Mouse (Mus musculus) cerebellum, adult 18-20 months (tissue): ENCODE measurements at regions not wholly inside any gene's neighbourhood (a gene's known extent, or its start where the extent isn't known, plus 50 kb on each side); places are given as distances from the start of the nearest gene placed in this dataset.

Source experiments
- DNase-seq, 2 experiments: peaks; one replicate each; pipeline ENCODE4 v3.0.0; 2021

GRCm38 (mm10) chr12:46138646-46139045, 680.1 kb downstream of the Nova1 start:
- DNase-seq = no peak

GRCm38 (mm10) chr12:46125867-46126266, 692.9 kb downstream of the Nova1 start:
- no peak for DNase-seq

GRCm38 (mm10) chr12:46111352-46111751, 707.4 kb downstream of the Nova1 start:
- no peak for DNase-seq

GRCm38 (mm10) chr12:46083356-46083755, 735.4 kb downstream of the Nova1 start:
- DNase-seq = no peak

- DNase-seq = no peak
These were observed 742.9 kb downstream of the Nova1 start for GRCm38 (mm10) chr12:46075789-46076217.

GRCm38 (mm10) chr12:46075355-46075754, 743.4 kb downstream of the Nova1 start:
- no peak for DNase-seq

DNA sequence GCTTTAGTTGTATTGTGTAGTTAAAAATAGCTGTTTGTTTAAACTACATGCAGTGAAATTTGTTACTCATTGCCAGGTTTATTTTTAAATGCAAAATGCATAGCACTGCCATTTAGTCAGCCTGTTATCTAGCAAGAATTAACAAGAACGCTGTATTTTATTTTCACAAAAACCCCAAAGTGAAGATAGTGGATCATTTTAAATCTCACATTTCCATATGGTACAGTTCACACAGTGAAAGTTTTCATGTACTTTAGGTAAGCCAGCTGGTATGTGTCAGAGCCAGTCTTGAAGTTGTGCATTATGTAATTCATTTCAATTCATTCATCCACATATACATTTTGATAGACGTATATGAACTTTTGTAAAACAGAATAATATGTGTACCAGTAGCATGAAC, 751.8 kb downstream of the Nova1 start:
- no peak for DNase-seq

DNA sequence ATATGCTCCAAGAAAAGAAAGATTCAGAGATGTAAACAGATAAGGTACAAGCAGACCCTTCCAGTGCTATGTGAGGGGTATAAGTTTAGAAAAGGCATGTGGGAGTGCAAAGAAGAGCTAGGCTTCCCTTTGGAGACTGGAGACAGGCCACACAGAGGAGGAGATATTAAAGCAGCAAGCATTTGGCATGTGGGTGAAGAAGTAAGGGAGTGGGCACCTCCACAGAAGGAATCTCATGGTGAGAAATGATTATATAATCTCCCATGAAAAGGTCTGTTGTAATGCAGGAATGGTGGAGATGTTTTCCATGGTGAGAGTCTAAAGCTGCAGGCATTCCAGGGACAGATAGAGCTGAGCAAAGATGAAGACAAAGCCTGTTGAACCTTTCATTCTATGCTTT, 778.1 kb downstream of the Nova1 start:
- DNase-seq = no peak

GRCm38 (mm10) chr12:46040216-46040615, 778.5 kb downstream of the Nova1 start:
- DNase-seq = no peak

- no peak for DNase-seq
These were observed 782.1 kb downstream of the Nova1 start for GRCm38 (mm10) chr12:46036540-46037094.

- DNase-seq = no peak
These were observed 793.5 kb downstream of the Nova1 start for GRCm38 (mm10) chr12:46025266-46025665.

- DNase-seq = no peak
These were observed 797.2 kb downstream of the Nova1 start for GRCm38 (mm10) chr12:46021546-46021910.

DNA sequence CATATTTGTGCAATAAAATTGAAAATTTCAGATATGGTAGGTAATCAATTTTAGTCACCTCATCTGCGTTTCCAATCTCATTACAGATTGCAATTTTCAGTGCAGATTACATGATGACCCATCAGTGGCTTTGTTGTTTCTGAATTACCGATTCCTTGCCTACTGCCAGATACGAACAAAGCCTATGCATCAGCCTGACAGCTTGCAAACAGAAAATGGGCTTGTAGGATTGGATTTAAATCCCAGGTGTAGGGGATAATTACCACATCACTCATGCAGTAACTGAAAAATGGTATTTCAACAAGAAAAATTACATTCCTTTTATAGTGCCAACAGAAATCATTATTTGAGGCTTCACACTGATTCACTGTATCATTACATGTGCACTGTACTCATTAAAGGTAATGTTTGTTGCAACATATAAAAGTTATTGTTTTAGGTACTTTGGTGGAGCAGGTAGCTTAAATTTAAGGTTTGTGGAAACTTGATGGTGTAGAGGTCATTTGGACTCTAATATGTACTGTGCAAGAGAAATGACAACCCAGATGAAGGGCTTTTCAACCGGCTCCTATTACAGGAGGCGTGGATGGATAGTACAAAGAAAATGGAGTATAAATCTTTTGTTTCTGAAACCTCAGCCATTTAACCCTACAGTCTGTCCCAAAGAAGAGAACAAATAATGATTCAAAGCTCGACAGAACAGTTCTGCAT, 797.7 kb downstream of the Nova1 start:
- DNase-seq = no peak

GRCm38 (mm10) chr12:45977691-45978414, 840.9 kb downstream of the Nova1 start:
- DNase-seq = no peak

DNA sequence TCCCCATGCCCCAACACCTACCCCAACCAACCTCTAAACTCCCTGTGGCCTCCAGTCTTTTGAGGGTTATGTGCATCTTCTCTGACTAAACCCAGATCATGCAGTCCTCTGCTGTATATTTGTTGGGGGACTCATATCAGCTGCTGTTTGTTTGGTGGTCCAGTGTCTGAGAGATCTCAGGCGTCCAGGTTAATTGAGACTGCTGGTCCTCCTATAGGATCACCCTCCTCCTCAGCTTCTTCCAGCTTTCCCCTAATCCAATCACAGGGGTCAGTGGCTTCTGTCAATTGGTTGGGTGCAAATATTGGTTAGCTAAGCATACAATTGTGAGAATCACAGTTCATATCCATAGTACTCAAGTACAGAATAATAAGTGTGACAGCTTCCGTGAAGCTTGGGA, 842.9 kb downstream of the Nova1 start:
- DNase-seq = no peak

- no peak for DNase-seq
These were observed 848.3 kb downstream of the Nova1 start for GRCm38 (mm10) chr12:45970472-45970871.

DNA sequence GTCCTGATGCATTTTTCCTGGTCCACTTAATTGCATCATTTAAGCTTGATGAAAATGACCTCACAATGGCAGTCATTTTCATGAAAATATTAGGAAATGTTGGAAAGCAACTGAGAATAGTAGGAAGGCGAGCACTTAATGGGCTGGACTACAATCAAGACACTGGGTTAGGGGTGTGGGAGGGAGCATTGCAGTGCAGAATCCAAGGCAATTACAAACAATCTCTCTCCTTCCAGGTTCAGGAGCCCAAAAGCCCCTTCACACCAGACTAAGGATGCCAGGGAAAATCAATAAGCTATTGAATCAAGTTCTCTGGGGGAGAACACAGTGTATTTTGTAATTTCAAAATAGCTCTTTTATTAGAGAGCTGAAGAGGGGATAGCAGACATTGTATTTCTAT, 848.8 kb downstream of the Nova1 start:
- no peak for DNase-seq

- DNase-seq = no peak
These were observed 871.8 kb downstream of the Nova1 start for GRCm38 (mm10) chr12:45946918-45947317.

- no peak for DNase-seq
These were observed 870.0 kb upstream of the Stxbp6 start for GRCm38 (mm10) chr12:45944464-45944863.

DNA sequence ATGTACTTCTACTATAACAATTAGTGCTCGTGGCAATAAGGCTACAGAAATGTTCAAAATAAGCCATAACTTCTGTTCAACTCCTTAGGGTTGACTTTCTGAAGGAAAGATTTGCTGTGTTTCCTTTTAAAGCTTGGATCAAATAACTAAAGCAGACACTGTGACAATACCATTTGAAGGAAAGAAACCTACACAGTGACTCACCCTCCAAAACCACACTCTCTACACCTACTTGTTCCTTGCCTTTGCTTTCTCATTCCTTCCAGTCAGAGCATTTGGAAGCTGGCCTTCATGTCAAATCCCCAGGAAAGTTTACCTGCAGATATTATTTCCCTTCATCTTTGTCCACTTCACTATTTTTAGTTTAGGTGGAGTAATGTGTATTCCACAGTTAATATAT, 867.9 kb upstream of the Stxbp6 start:
- no peak for DNase-seq

GRCm38 (mm10) chr12:45933388-45933787, 858.9 kb upstream of the Stxbp6 start:
- DNase-seq = no peak

DNA sequence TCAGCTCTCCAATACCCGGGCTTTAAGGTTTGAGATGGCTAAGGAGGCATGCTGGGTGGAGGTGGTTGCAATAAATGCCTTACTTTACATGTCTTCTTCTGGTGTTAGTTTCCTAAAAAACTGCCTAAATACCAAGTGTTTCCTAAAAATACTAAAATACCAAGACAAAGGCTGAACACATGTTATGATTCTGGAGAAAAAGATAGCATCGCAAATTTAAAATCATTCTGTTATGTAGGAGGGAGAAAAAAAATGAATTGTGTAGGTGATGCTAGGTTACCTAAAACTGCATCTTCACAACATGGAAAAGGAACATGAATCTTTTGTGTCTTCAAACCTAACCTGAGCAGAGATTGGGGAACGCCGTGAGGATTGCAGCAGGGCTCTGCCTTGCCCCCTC, 857.7 kb upstream of the Stxbp6 start:
- DNase-seq = no peak

DNA sequence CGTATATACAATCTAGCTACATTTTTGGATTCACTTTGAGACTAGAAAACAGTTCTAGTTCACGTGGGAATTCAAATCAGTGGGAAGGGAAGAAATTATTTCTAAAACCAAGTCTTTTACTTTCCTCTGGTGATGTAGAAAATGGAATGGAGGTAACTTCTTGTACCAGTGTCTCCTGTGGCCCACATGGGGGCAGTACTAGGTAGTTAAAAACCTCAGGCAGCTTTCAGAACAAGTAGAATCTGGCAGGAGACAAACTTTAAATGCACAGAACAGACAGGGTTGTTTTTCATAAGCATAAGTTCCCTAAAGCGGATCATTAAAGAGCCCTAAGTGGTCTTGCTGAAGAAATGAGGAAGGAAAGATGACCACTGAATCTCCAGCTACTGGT, 855.2 kb upstream of the Stxbp6 start:
- DNase-seq = peak; percentile 3 to 22

DNA sequence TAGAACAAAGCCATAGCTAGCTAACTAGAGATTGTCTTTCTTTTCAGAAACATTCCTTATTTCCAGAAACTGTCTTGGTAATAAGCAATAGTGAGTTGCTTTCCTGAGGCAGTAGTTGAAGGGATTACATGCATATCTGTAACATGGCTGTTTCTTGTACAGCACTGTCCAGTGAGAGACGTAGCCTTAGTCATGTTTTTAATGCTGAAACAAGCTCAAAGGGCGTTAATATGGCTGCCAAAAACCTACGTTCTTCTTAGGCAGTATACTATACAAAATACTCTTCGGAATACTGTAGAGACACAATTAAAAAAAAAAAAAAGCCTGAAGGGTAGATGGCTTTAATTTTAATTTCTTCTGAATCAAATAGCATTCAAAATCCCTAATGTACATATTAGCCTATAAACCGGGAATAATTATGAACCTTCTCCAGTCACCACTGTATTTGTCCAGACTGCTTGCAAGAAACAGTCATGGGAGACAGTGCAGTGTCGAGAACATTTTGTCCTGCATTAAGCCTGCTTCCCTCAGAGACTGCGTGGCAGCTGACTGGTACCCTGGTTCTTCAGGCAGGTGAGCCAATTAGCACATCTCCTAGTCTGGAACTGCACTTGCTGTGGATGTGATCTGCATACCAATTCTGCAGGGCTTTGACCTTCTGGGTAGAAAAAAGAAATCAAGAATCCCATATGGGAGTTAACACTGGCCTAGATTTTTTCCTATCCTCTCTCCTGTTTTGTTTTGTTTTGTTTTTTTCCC, 854.7 kb upstream of the Stxbp6 start:
- DNase-seq = peak; percentile 7 to 12
